8 mouse cellular contexts compared by ENCODE assay signal in genomic region chr2:70508496-70508895, GRCm38 (mm10). TPM values are rescaled to one million over a fixed set of nuclear protein-coding genes. Genes with fewer than 3 reads are reported as not detected.
A peak's percentile ranks its signal among the peaks of the same experiment; 100 is the strongest.
DNase-seq lines count a peak whose midpoint lies in the region; ATAC-seq and TF ChIP-seq lines count a peak whose summit lies in the region.

Gene Erich2, plus strand, starts transcription at chr2:70508819.

- no peak within 1 kb of the TSS for H3K27ac ChIP-seq in embryonic facial prominence, embryonic 12.5 days
- H3K27ac ChIP-seq in intestine, postnatal 0 days (ENCODE audit: low read depth, low read length), result no peak within 1 kb of the TSS

- 18% methylated on average over 10 of the region's 10 CpGs for WGBS in lung, adult 2 months
- WGBS in embryonic facial prominence, embryonic 12.5 days, result 18% methylated on average over 10 of the region's 10 CpGs
- WGBS in intestine, postnatal 0 days, result 20% methylated on average over 10 of the region's 10 CpGs

- no peak for TF ChIP-seq POLR2A in lung, adult 2 months (IDR thresholded peaks at IDR 0.05; ENCODE audit: borderline replicate concordance, extremely low read depth, low read depth, low read length)

- peaks cover 4% of the 10 kb centered on the region for H3K4me1 ChIP-seq in lung, adult 2 months (ENCODE audit: control insufficient read depth, insufficient read depth, low read length)
- peaks cover 4% of the 10 kb centered on the region; the same call in 1 of the 2 replicates for H3K4me1 ChIP-seq in embryonic facial prominence, embryonic 12.5 days
- 0 out of 2 replicates have a peak, but pooled peaks cover 4% of the 10 kb centered on the region for H3K4me1 ChIP-seq in intestine, postnatal 0 days (replicated peaks; ENCODE audit: control insufficient read depth, insufficient read depth, low read length)

- peak within 1 kb of the TSS; percentile 53 for H3K9ac ChIP-seq in embryonic facial prominence, embryonic 12.5 days
- H3K9ac ChIP-seq in intestine, postnatal 0 days (ENCODE audit: low read depth, low read length), result peak within 1 kb of the TSS; percentile 48; the same call in 1 of the 2 replicates

- ATAC-seq in embryonic facial prominence, embryonic 12.5 days (ENCODE audit: insufficient number of reproducible peaks, insufficient read depth, low FRiP score, low TSS enrichment), result no peak
- ATAC-seq in intestine, postnatal 0 days, result 0 out of 2 replicates have a peak, but pooled peaks have one; percentile 2

- peak within 1 kb of the TSS; percentile 77 for H3K4me3 ChIP-seq in lung, adult 2 months (replicated peaks; ENCODE audit: extremely low read depth, low read depth, low read length)
- H3K4me3 ChIP-seq in embryonic facial prominence, embryonic 12.5 days, result peak within 1 kb of the TSS; percentile 52
- H3K4me3 ChIP-seq in intestine, postnatal 0 days (ENCODE audit: low read depth, low read length), result peak within 1 kb of the TSS; percentile 57

- no peaks in the 10 kb centered on the region for H3K36me3 ChIP-seq in embryonic facial prominence, embryonic 12.5 days
- H3K36me3 ChIP-seq in intestine, postnatal 0 days (ENCODE audit: control insufficient read depth, insufficient read depth), result no peaks in the 10 kb centered on the region

- H3K9me3 ChIP-seq in embryonic facial prominence, embryonic 12.5 days, result no peaks in the 10 kb centered on the region
- H3K9me3 ChIP-seq in intestine, postnatal 0 days (ENCODE audit: control insufficient read depth), result no peaks in the 10 kb centered on the region; the same call in 1 of the 2 replicates

- intact Hi-C loops in left cerebral cortex, postnatal 14 days (cut with DNase I), result no loop called here

- H3K27me3 ChIP-seq in embryonic facial prominence, embryonic 12.5 days, result no peaks in the 10 kb centered on the region
- H3K27me3 ChIP-seq in intestine, postnatal 0 days (replicated peaks; ENCODE audit: control insufficient read depth, insufficient read depth, low read length), result no peaks in the 10 kb centered on the region

- no peak for TF ChIP-seq CTCF in lung, adult 2 months (IDR thresholded peaks at IDR 0.05; ENCODE audit: insufficient read depth, low read length)
- no peak for TF ChIP-seq CTCF in intestine, postnatal 0 days (IDR thresholded peaks at IDR 0.05; ENCODE audit: low read depth)

- H3K4me2 ChIP-seq in embryonic facial prominence, embryonic 12.5 days (replicated peaks), result peak within 1 kb of the TSS; percentile 78
- peak within 1 kb of the TSS; percentile 93 for H3K4me2 ChIP-seq in intestine, postnatal 0 days (replicated peaks; ENCODE audit: low read depth)

- no peak for DNase-seq in lung, adult 2 months
- no peak for DNase-seq in lung, postnatal 10 days
- peak; percentile 38 for DNase-seq in retina, embryonic 14.5 days (ENCODE audit: low spot score)
- no peak for DNase-seq in thymus, postnatal 4 days
- no peak for DNase-seq in left cerebral cortex, postnatal 14 days (ENCODE audit: low spot score in 2 of 2)
- no peak for DNase-seq in right cerebral cortex, postnatal 10 days (ENCODE audit: low spot score in 2 of 2)

RNA-seq across cellular contexts. Expression of gene Erich2, which starts in this region (rescaled TPM):
- 3.5 and 4.4 TPM in 2 replicates for polyA plus RNA-seq in lung, adult 2 months (2012; rRNA removed)
- 2.1 and 2.4 TPM in 2 replicates for polyA plus RNA-seq in embryonic facial prominence, embryonic 12.5 days (2016; fragmentation: Nextera tagmentation; extraction: Ambion mirVana)
- 0.94 and 1.3 TPM in 2 replicates for polyA plus RNA-seq in intestine, postnatal 0 days (2015; fragmentation: Nextera tagmentation; extraction: Ambion mirVana)
- 1 to 10 TPM; 1.0 to 1.1 TPM for total RNA-seq in left cerebral cortex, postnatal 14 days (2021)
